Mouse (Mus musculus) bone marrow macrophage, adult 2 months (primary cell): Measurements from ENCODE around the gene Pwp1.

ENCODE experiments used
- CTCF ChIP-seq: IDR thresholded peaks from 2 replicates; pipeline ENCODE4 v1.5.1; 2012; ENCODE audit warnings: low read depth, mild to moderate bottlenecking, low read length, moderate library complexity
- POLR2A ChIP-seq: IDR thresholded peaks from 2 replicates; pipeline ENCODE4 v1.6.1; 2012; ENCODE audit warnings: mild to moderate bottlenecking, low read depth, low read length, borderline replicate concordance

- no peak for TF ChIP-seq POLR2A
- TF ChIP-seq CTCF: no peak
Observed at GRCm38 (mm10) chr10:85929962-85930361, 100.7 kb downstream of the Pwp1 start.
